Mouse (Mus musculus) cerebellum, adult 18-20 months (tissue): ENCODE data around the gene Olfr802.

Experiments
- DNase-seq, 2 experiments: peaks; one replicate each; pipeline ENCODE4 v3.0.0; 2021

Gene Olfr802

DNA sequence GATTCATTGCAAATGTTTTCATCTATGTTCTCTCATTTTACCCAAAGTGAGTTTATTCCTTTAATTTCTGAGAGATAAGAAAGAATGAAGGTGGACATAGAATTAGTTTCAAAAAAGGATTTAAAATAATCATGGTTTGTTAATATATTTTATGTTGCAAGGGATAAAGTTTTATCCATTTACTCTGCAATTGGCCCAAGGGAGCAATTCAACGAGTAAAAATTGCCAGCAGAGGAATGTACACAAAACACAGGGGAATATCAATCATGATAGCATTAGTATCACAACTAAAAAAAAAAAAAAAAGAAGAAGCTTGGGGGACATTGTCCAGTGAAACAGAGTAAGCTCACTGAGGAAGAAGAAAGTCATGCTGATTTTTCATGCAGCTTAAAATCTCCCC is at the start of gene Olfr802:
Olfr802 (minus strand) TSS at position 101 of the 400 bp plus-strand sequence.
- DNase-seq, result no peak

- DNase-seq, result no peak
Observed at GRCm38 (mm10) chr10:129729275-129729674, 41.3 kb upstream of the Olfr802 start, which contains the start of gene Olfr805. Olfr805 (minus strand) TSS chr10:129729375.

GRCm38 (mm10) chr10:129702910-129703309 is 14.9 kb upstream of the Olfr802 start, which contains the start of gene Olfr804:
Olfr804 (plus strand) TSS chr10:129703210.
- DNase-seq, result no peak

DNA sequence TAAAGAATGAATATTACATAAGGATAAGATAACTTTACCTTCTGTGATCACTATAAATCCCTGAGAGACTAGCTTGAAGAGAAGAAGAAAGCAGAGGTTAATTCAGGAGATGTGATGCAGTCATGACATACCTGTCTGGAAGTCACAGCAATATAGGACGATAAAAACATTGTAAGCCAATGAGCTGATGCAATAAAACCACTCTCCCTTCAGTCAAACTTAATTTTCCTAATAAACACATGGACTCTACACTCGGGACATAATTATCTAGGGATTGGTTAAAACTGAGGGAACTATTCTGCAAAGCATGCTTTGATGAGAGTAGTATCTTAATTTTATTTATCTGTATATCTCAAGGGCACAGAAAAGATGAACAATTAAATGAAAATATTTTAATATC is 6.2 kb upstream of the Olfr802 start, which contains the start of gene Olfr803:
Olfr803 (minus strand) TSS at position 101 of the 400 bp plus-strand sequence.
- no peak for DNase-seq

GRCm38 (mm10) chr10:129673765-129674164 is 14.2 kb downstream of the Olfr802 start, which contains the start of gene Olfr801:
Olfr801 (minus strand) TSS chr10:129673865.
- DNase-seq, result no peak

GRCm38 (mm10) chr10:129657394-129657793 is 30.6 kb downstream of the Olfr802 start, which contains the start of gene Olfr800:
Olfr800 (plus strand) TSS chr10:129657694.
- no peak for DNase-seq

DNA sequence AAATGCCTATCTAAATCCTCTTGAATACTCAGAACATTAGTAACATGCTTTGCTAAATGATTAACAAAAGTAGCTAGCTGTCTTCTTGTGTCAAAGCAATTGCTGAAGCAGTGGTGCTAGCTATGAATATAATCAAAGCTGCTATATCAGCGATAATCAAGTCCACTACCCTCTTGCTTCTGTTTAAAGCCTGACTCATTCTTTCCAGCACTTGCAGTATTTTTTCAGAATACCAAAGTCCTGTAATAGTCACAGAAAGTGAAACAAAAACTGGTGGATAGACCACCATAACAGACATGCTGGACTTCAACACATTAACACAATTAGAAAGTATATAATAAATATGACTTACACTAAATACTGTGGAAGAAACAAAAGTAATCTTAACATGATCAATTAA is 36.2 kb downstream of the Olfr802 start:
- no peak for DNase-seq

DNA sequence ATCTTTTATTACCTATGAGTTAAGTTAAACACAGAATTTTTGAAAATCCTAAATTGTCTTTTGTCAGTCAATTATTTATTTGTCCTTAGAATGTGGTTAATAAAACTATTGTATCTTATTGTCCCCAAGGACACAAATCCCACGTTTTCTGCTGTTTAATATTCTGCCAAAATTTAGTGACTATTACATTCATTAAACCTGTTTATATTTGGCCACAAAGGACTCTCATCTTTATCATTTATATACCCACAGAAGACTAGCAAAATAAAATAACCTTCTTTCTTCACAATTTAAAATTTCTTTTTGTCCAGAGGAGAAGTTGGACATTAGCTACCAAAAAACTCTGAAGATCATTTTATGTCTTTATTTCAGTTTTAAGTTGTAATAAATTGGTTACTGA is 50.8 kb downstream of the Olfr802 start, which contains the start of gene Olfr799:
Olfr799 (plus strand) TSS at position 301 of the 400 bp plus-strand sequence.
- no peak for DNase-seq

GRCm38 (mm10) chr10:129627834-129628233 is 60.1 kb downstream of the Olfr802 start, which contains the start of gene Olfr798:
Olfr798 (minus strand) TSS chr10:129627934.
- no peak for DNase-seq
